Mouse (Mus musculus) kidney, adult 8-10 months (tissue): ENCODE results near the gene Gm3233.
"Not testable (repeated sequence)": the region's sequence is repeated elsewhere in the genome, so short reads cannot be mapped to it uniquely, and the experiment has no call there.

Source experiments
- DNase-seq, 2 experiments: peaks; one replicate each; pipeline ENCODE4 v3.0.0; 2022

Gm3233 gene

GRCm38 (mm10) chr10:77726186-77726585 is 33.3 kb downstream of the Gm3233 start, which contains the start of gene Gm10100:
Gm10100 (plus strand) TSS chr10:77726486.
- no peak for DNase-seq

GRCm38 (mm10) chr10:77724855-77725254 is 34.6 kb downstream of the Gm3233 start:
- DNase-seq, result no peak

DNA sequence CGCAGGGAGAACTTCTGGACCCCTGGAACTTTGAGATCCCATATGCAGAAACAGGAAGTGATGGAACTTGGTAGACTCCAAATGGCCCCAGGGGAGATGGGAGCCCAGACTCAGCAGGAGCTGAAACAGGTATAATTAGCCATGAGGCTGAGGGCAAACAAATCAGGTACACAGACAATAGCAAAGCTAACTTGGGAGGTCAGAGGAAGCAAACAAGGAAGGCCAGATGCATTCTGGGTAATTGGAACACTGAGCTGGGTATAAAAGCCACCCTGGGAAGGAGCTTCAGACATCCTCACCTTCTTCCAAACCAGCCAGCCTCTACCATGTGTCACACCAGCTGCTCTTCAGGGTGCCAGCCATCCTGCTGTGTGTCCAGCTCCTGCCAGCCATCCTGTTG is 39.2 kb downstream of the Gm3233 start, which contains the start of gene Krtap12-1:
TSS of gene Krtap12-1 (plus strand) at position 301 of the 400 bp plus-strand sequence.
- not testable (repeated sequence) for DNase-seq

DNA sequence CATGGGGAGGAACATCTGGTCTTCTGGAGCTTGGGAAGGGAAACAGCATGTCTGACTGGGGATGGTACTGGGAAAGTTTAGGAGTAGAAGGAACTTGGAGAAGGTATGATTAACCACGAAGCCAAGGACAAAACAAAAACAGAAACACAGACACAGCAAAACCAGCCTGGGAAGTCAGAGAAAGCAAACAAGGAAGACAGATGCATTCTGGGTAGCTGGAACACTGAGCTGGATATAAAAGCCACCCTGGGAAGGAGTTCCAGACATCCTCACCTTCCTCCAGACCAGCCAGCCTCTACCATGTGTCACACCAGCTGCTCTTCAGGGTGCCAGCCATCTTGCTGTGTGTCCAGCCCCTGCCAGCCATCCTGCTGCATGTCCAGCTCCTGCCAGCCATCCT is 44.0 kb downstream of the Gm3233 start, which contains the start of gene Gm10142:
TSS of gene Gm10142 (plus strand) at position 301 of the 400 bp plus-strand sequence.
- DNase-seq, result no peak

- no peak for DNase-seq
Measured at GRCm38 (mm10) chr10:77713734-77714133, 45.7 kb downstream of the Gm3233 start.

GRCm38 (mm10) chr10:77711157-77711556 is 48.3 kb downstream of the Gm3233 start, which contains the start of gene Gm10024:
Gm10024 (plus strand) TSS chr10:77711457.
- DNase-seq, result not testable (repeated sequence)

GRCm38 (mm10) chr10:77709831-77710230 is 49.7 kb downstream of the Gm3233 start:
- DNase-seq, result no peak
